Mouse (Mus musculus) stomach, postnatal 0 days (tissue): Measurements from ENCODE around the gene Tsfm.

Source experiments
- CTCF ChIP-seq: IDR thresholded peaks from 2 replicates; pipeline ENCODE4 v1.5.1; 2016; ENCODE audit warnings: antibody characterized with exemption, low read depth, mild to moderate bottlenecking, moderate library complexity
- EP300 ChIP-seq: optimal IDR thresholded peaks from 2 replicates; pipeline ENCODE3; 2016; ENCODE audit warnings: antibody characterized with exemption

DNA sequence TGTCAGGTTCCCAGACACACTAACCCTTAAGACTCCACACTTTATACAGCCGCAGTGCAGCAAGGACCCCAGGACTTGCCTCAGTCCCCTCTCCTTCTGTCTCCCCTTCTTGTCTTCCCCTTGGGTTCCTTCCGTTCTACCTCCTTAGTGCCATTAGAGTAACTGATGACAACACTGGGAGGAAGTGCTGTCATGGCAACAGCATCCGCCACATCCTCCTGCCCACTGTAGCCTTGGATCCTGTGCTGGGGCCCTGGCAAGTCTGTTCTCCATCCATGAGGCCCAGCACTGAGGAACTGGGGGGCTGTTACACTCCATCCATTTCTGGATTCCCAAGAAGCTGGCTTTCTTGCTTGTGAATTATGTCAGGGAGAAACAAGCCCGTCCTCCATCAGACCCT, 45.4 kb upstream of the Tsfm start:
- TF ChIP-seq CTCF (no peak), EP300 (no peak)
